ENCODE assay signal across 8 mouse cellular contexts in genomic region chr2:119328546-119328945, GRCm38 (mm10). TPM values are rescaled to one million over a fixed set of nuclear protein-coding genes. Genes with fewer than 3 reads are reported as not detected.
DNase-seq lines count a peak whose midpoint lies in the region; ATAC-seq and TF ChIP-seq lines count a peak whose summit lies in the region.
"Had no signal": no experiment of that assay in that cellular context is flagged by ENCODE, and none has a peak within 500 bp of the region (broad histone marks: within the 10 kb centered on the region; RNA-seq: fewer than 3 reads in every experiment).

No protein-coding gene starts in this region.

- H3K4me2 ChIP-seq in kidney, postnatal 0 days (ENCODE audit: low read length): peak overlapping the region; percentile 91
- peak overlapping the region; percentile 97 for H3K4me2 ChIP-seq in heart, embryonic 14.5 days (ENCODE audit: low read length)
- peak overlapping the region; percentile 100 for H3K4me2 ChIP-seq in intestine, embryonic 15.5 days (replicated peaks)
- peak overlapping the region; percentile 21; the same call in 1 of the 2 replicates for H3K4me2 ChIP-seq in neural tube, embryonic 14.5 days (ENCODE audit: low read depth, low read length)

- TF ChIP-seq CTCF in kidney, postnatal 0 days (IDR thresholded peaks at IDR 0.05; ENCODE audit: low read depth): no peak

- H3K27ac ChIP-seq in kidney, postnatal 0 days: no peak overlapping the region
- H3K27ac ChIP-seq in heart, embryonic 14.5 days (replicated peaks in 1 of 2; ENCODE audit: control insufficient read depth in 1 of 2, insufficient read depth in 1 of 2, low read depth in 2 of 2, low read length in 2 of 2): no peak overlapping the region
- H3K27ac ChIP-seq in intestine, embryonic 15.5 days: no peak overlapping the region
- no peak overlapping the region for H3K27ac ChIP-seq in neural tube, embryonic 14.5 days (ENCODE audit: low read depth, low read length)

- H3K9ac ChIP-seq in kidney, postnatal 0 days (ENCODE audit: low read depth, low read length): no peak overlapping the region
- H3K9ac ChIP-seq in heart, embryonic 14.5 days (ENCODE audit: low read length): peak overlapping the region; percentile 75; the same call in 1 of the 2 replicates
- no peak overlapping the region for H3K9ac ChIP-seq in intestine, embryonic 15.5 days
- no peak overlapping the region for H3K9ac ChIP-seq in neural tube, embryonic 14.5 days (replicated peaks; ENCODE audit: low read depth, low read length)

- peaks cover 25% of the 10 kb centered on the region for H3K27me3 ChIP-seq in kidney, postnatal 0 days (ENCODE audit: insufficient read depth, low read length)
- peaks cover 80% of the 10 kb centered on the region for H3K27me3 ChIP-seq in heart, embryonic 14.5 days (ENCODE audit: control insufficient read depth, insufficient read depth, low read length)
- H3K27me3 ChIP-seq in intestine, embryonic 15.5 days (replicated peaks): peaks cover 35% of the 10 kb centered on the region
- H3K27me3 ChIP-seq in neural tube, embryonic 14.5 days (ENCODE audit: control insufficient read depth, insufficient read depth, low read length): peaks cover 58% of the 10 kb centered on the region

- no peaks in the 10 kb centered on the region for H3K9me3 ChIP-seq in kidney, postnatal 0 days (replicated peaks; ENCODE audit: low read length)
- no peaks in the 10 kb centered on the region for H3K9me3 ChIP-seq in heart, embryonic 14.5 days (ENCODE audit: control insufficient read depth, low read length)
- H3K9me3 ChIP-seq in intestine, embryonic 15.5 days: no peaks in the 10 kb centered on the region
- no peaks in the 10 kb centered on the region for H3K9me3 ChIP-seq in neural tube, embryonic 14.5 days (ENCODE audit: control insufficient read depth, low read length)

- H3K36me3 ChIP-seq in kidney, postnatal 0 days (ENCODE audit: insufficient read depth, low read length): no peaks in the 10 kb centered on the region
- 0 out of 2 replicates have a peak, but pooled peaks cover 3% of the 10 kb centered on the region for H3K36me3 ChIP-seq in heart, embryonic 14.5 days (ENCODE audit: control insufficient read depth, insufficient read depth, low read length)
- no peaks in the 10 kb centered on the region for H3K36me3 ChIP-seq in intestine, embryonic 15.5 days
- H3K36me3 ChIP-seq in neural tube, embryonic 14.5 days (ENCODE audit: control insufficient read depth, insufficient read depth, low read length): no peaks in the 10 kb centered on the region

- H3K4me3 ChIP-seq in kidney, postnatal 0 days (replicated peaks; ENCODE audit: low read depth, low read length): peak overlapping the region; percentile 61
- peak overlapping the region; percentile 60 to 66 for H3K4me3 ChIP-seq in heart, embryonic 14.5 days (ENCODE audit: control insufficient read depth in 1 of 2, insufficient read depth in 1 of 2, low read depth in 1 of 2, low read length in 2 of 2)
- H3K4me3 ChIP-seq in intestine, embryonic 15.5 days (replicated peaks): peak overlapping the region; percentile 14
- no peak overlapping the region for H3K4me3 ChIP-seq in neural tube, embryonic 14.5 days (ENCODE audit: low read depth, low read length)

- no peak for ATAC-seq in kidney, postnatal 0 days (replicated peaks; ENCODE audit: low FRiP score, low read depth)
- no peak for ATAC-seq in heart, embryonic 14.5 days (ENCODE audit: insufficient number of reproducible peaks, insufficient read depth, low FRiP score, low read depth)
- ATAC-seq in intestine, embryonic 15.5 days: no peak
- no peak for ATAC-seq in neural tube, embryonic 14.5 days (ENCODE audit: low read depth)

- H3K4me1 ChIP-seq in kidney, postnatal 0 days (replicated peaks; ENCODE audit: insufficient read depth, low read length): peaks cover 27% of the 10 kb centered on the region
- peaks cover 8 to 35% of the 10 kb centered on the region in 2 experiments for H3K4me1 ChIP-seq in heart, embryonic 14.5 days (ENCODE audit: control insufficient read depth in 2 of 2, insufficient read depth in 2 of 2, low read length in 2 of 2)
- peaks cover 47% of the 10 kb centered on the region for H3K4me1 ChIP-seq in intestine, embryonic 15.5 days (replicated peaks)
- peaks cover 35% of the 10 kb centered on the region for H3K4me1 ChIP-seq in neural tube, embryonic 14.5 days (ENCODE audit: control insufficient read depth, insufficient read depth, low read length)

- DNase-seq in kidney, postnatal 0 days (ENCODE audit: low spot score): no peak
- no peak for DNase-seq in kidney, postnatal 36 days
- DNase-seq in adrenal gland, postnatal 4 days (ENCODE audit: low spot score in 2 of 2): no peak
- DNase-seq in cerebellum, adult 9-11 months: no peak
- DNase-seq: spleen, adult 18-20 months had no signal

- 45% methylated on average over 5 of the region's 5 CpGs for WGBS in kidney, postnatal 0 days
- 33% methylated on average over 5 of the region's 5 CpGs for WGBS in heart, embryonic 14.5 days
- 36% methylated on average over 5 of the region's 5 CpGs for WGBS in intestine, embryonic 15.5 days
- WGBS in neural tube, embryonic 14.5 days: 35% methylated on average over 5 of the region's 5 CpGs

RNA-seq across cellular contexts. Expression of gene Dll4, which starts 3.0 kb away (rescaled TPM):
- polyA plus RNA-seq in kidney, postnatal 0 days (2015; fragmentation: Nextera tagmentation; extraction: Ambion mirVana): 7.9 and 8.4 TPM in 2 replicates
- polyA plus RNA-seq in heart, embryonic 14.5 days (2014; fragmentation: Nextera tagmentation; extraction: Ambion mirVana): 6.9 and 8.8 TPM in 2 replicates
- polyA plus RNA-seq in intestine, embryonic 15.5 days (2015; fragmentation: Nextera tagmentation; extraction: Ambion mirVana): 8.3 and 8.4 TPM in 2 replicates
- 2.1 and 2.7 TPM in 2 replicates for polyA plus RNA-seq in neural tube, embryonic 14.5 days (2014; fragmentation: Nextera tagmentation; extraction: Ambion mirVana)
- total RNA-seq in adrenal gland, postnatal 4 days (2021): 10 to 100 TPM; 13.8 to 15.0 TPM

RNA-seq across cellular contexts. Expression of gene Chac1, which starts 22.5 kb away (rescaled TPM):
- polyA plus RNA-seq in kidney, postnatal 0 days (2015; fragmentation: Nextera tagmentation; extraction: Ambion mirVana): 0.64 and 0.83 TPM in 2 replicates
- 0.32 and 0.67 TPM in 2 replicates for polyA plus RNA-seq in heart, embryonic 14.5 days (2014; fragmentation: Nextera tagmentation; extraction: Ambion mirVana)
- 2.3 and 2.7 TPM in 2 replicates for polyA plus RNA-seq in intestine, embryonic 15.5 days (2015; fragmentation: Nextera tagmentation; extraction: Ambion mirVana)
- 6.5 and 11.2 TPM in 2 replicates for polyA plus RNA-seq in neural tube, embryonic 14.5 days (2014; fragmentation: Nextera tagmentation; extraction: Ambion mirVana)
- total RNA-seq in adrenal gland, postnatal 4 days (2021): 1 to 10 TPM; 1.3 to 2.0 TPM

RNA-seq across cellular contexts. Expression of gene Vps18, which starts 40.0 kb away (rescaled TPM):
- polyA plus RNA-seq in kidney, postnatal 0 days (2015; fragmentation: Nextera tagmentation; extraction: Ambion mirVana): 13.4 and 15.0 TPM in 2 replicates
- 7.8 and 8.7 TPM in 2 replicates for polyA plus RNA-seq in heart, embryonic 14.5 days (2014; fragmentation: Nextera tagmentation; extraction: Ambion mirVana)
- polyA plus RNA-seq in intestine, embryonic 15.5 days (2015; fragmentation: Nextera tagmentation; extraction: Ambion mirVana): 20.9 and 22.5 TPM in 2 replicates
- polyA plus RNA-seq in neural tube, embryonic 14.5 days (2014; fragmentation: Nextera tagmentation; extraction: Ambion mirVana): 14.8 and 19.7 TPM in 2 replicates
- 10 to 100 TPM; 24.3 to 24.4 TPM for total RNA-seq in adrenal gland, postnatal 4 days (2021)

RNA-seq across cellular contexts. Expression of gene Rhov, which starts 57.5 kb away (rescaled TPM):
- 3.5 and 3.6 TPM in 2 replicates for polyA plus RNA-seq in kidney, postnatal 0 days (2015; fragmentation: Nextera tagmentation; extraction: Ambion mirVana)
- 0.19 TPM in 1 of 2 replicates, not detected in the other for polyA plus RNA-seq in heart, embryonic 14.5 days (2014; fragmentation: Nextera tagmentation; extraction: Ambion mirVana)
- polyA plus RNA-seq in intestine, embryonic 15.5 days (2015; fragmentation: Nextera tagmentation; extraction: Ambion mirVana): 5.2 and 7.1 TPM in 2 replicates
- polyA plus RNA-seq in neural tube, embryonic 14.5 days (2014; fragmentation: Nextera tagmentation; extraction: Ambion mirVana): 24.6 and 31.9 TPM in 2 replicates
- total RNA-seq in adrenal gland, postnatal 4 days (2021): under 1 TPM; 0.62 to 0.76 TPM

Comparison
In these comparisons a context has a peak if more than half of its experiments do, and no peak if none do; other contexts are left out.
1. H3K4me2 ChIP-seq: peak in every context shown above with its lines; median percentile 100 in intestine, embryonic 15.5 days; 97 in heart, embryonic 14.5 days; 91 in kidney, postnatal 0 days; 21 in neural tube, embryonic 14.5 days.